Mouse (Mus musculus) embryo, embryonic 11.5 days (tissue): ENCODE data around the gene Cav1.
A peak's percentile ranks its signal among the peaks of the same experiment; 100 is the strongest.

Source experiments
- DNase-seq: peaks from one replicate; pipeline ENCODE4 v3.0.0-alpha.2; 2012; ENCODE audit warnings: low read depth, low spot score

Cav1 gene

DNA sequence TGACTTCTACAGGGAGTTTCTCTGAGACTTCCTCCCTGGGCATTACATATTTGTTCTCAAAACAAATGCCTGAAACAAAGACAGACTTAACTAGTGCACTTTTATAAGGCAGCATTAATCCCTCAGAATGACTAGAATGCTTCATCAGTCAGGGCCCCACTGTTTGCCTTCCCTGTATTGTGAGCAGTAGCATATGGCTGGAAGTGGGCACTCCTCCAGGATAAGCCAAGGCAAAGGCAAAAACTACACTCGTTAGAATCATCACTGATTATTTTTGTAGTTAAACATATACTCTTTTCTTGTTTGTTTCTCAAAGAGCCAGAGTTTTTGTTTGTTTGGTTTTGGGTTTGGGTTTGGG is 11.0 kb downstream of the Cav1 start:
- DNase-seq: no peak

- no peak for DNase-seq
Observed at GRCm38 (mm10) chr6:17317944-17318343, 11.8 kb downstream of the Cav1 start.

- no peak for DNase-seq
Observed at GRCm38 (mm10) chr6:17321976-17322375, 15.8 kb downstream of the Cav1 start.

GRCm38 (mm10) chr6:17327216-17327615 is 21.1 kb downstream of the Cav1 start:
- DNase-seq: no peak

DNA sequence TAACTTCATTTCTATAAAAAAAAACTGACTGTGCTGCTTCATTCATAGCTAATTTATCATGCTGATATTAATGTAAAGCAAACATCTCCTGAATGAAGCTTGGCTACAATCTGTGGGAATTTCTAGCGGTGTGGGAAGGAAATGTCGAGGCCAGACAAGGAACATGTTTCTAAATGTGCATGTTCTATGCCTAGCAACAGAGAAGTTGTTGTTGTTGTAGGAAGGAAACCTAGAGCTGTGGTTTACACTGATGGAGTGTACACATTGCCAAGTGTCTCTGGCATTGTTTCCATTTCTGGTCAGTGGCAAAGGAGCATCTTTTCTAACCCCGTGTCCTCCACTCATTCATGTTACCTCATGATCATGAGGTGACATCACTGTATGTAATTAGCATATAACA is 23.7 kb downstream of the Cav1 start:
- no peak for DNase-seq

GRCm38 (mm10) chr6:17337724-17338123 is 31.6 kb downstream of the Cav1 start:
- DNase-seq: no peak

- DNase-seq: no peak
Observed at GRCm38 (mm10) chr6:17340406-17340805, 34.3 kb downstream of the Cav1 start.

- DNase-seq: no peak
Observed at GRCm38 (mm10) chr6:17348011-17348410, 41.9 kb downstream of the Cav1 start.

GRCm38 (mm10) chr6:17350803-17351202 is 44.7 kb downstream of the Cav1 start:
- no peak for DNase-seq

DNA sequence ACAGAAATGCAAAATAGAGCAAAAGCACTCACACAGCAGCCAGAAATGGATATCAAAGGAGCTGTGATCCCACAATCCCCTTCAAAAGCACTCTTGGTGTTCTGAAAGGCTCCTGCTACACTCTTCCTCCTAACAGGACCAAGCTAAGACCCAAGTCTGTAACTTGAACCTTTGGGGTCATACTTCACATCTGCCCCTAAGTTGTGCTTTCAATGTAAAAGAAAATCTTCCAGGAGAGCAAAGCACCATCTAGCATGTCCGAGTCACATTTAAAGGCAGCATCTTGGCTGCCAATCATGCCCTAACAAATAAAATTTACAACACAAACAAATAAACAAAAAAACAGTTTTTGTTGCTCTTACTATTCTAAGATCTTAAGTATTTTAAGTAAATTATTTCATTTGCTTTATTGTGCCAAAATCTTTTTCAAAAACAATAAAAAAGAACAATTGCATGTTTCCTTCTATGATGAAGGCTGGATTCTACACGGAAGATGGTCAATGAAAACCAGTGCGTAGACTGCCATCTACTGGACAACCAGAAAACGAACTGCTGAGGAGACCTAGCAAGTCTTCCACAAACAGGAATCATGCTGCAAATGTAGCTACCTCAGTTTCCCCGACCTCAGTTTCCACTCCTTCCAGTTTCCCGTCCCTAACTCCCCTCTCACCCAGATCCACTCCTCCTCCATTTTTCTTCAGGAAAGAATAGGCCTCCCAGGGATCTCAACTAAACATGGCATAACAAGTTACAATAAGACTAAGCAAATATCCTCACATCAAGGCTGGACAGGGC is 53.0 kb downstream of the Cav1 start:
- peak; percentile 35 for DNase-seq

GRCm38 (mm10) chr6:17362771-17363170 is 56.6 kb downstream of the Cav1 start:
- no peak for DNase-seq

- DNase-seq: no peak
Observed at GRCm38 (mm10) chr6:17363446-17364179, 57.5 kb downstream of the Cav1 start.

DNA sequence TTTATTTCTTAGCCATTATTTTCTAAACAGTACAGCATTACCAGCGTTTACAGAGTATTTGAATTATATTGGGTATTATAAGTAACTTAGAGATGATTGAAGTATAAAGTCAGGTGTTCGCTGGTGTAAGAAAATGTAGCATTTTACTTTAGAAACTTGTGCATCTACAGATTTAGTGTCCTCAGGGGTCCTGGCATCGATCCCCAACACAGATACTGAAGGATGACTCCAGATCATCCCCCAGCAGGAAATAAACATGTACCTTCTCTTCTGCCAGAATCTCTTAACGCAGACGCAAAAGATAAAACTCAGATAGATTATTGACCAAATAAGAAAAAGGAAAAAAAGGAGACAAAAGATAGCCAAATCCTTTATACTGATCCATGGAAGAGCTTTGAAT is 68.2 kb downstream of the Cav1 start:
- no peak for DNase-seq

GRCm38 (mm10) chr6:17377371-17377770 is 71.2 kb downstream of the Cav1 start:
- DNase-seq: no peak

- DNase-seq: no peak
Observed at GRCm38 (mm10) chr6:17380102-17380501, 74.0 kb downstream of the Cav1 start.

- DNase-seq: no peak
Observed at GRCm38 (mm10) chr6:17381690-17382089, 75.6 kb downstream of the Cav1 start.

DNA sequence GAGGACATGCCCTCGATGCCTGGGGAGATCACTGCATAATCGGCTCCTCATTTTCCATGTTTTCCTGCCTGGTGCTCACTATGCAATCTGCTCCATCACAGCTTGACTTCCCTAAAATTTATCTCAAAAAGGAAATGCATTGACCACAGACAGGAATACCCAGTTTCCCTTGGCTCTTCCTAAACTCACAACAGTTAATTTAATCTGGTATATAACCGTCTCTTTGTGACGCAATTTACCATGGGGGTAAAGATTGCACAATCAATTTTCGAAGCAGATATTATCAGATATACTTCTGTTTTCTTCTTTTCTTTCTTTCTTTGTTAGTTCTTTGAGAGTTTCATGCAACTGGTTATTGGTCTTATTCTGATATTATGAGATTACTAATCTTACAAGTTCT is 79.4 kb downstream of the Cav1 start:
- no peak for DNase-seq

DNA sequence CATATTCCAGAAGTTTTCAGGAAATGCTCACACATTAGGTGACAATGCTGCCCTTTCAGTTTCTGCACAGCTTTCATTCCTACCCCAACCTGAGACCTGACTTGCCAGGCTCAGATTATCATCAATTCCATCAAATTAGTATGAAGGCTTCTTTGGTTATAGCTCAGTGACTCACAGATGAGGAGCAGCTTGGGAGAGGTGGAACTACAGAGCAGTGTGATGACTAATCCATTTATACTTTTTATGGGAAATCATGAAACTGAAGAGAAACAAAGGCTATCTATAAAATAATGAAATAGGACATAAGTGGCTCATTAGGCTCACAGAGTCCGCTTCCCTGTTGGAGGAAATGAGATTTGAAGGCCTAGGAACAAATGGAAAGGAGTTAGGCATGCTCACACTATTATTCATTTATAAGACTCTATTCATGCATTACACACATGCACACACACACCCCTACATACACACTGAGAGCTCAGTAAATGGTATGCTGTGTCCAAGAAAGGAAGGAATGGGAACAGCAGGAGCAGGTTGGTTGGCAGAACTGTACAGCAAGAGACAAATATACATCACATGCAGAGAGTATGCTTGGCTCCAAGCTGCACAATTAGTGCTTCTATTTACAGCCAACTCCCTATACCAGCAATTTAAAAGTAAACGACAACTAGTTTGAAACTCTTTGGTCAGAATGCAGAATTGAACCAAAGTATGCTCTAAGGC is 82.0 kb downstream of the Cav1 start:
- DNase-seq: no peak
